Comparison of ENCODE assay signal across 9 mouse cellular contexts in the genomic region with DNA sequence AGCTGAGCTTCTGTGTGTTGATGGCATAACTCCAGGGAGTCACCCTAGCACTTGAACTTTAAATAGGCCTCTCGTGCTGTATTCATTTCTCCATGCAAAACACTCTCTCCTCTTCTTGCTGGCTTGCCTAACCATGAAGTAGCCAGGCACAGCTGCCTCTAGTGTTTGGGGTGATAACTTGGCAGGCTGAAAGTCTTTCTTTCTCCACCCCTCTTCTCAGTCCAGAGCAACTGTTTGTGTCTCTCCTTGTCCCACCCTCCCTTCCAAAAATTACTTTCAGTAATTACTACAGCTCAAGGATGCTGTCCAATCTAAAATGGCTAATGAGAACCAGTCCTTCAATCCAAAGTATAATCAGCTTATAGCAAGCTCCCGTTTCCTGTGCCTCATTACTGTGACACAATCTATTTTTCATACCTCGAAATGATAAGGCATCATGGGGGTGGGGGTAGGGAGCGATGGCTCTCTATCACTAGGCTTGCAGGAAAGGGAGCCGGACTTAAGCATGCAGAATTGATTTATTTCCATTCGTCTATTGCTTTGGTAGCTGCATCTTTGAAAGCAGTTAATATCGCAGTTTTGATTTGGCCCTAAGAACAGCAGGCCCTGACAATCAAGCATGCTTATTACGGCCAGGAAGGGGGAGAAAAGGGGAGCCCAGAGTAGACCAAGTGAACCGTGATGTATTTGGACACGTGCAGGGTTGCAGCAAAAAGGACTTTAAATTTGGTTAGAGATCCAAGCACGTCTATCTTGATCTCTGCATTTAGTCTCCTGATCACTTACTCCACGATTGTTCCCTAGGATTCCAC.
DNase-seq lines count a peak whose midpoint lies in the region; ATAC-seq and TF ChIP-seq lines count a peak whose summit lies in the region.
"Had no signal": no experiment of that assay in that cellular context is flagged by ENCODE, and none has a peak within 500 bp of the region (broad histone marks: within the 10 kb centered on the region; RNA-seq: fewer than 3 reads in every experiment).

No protein-coding gene starts in this region.

- no peaks in the 10 kb centered on the region for H3K27me3 ChIP-seq in embryonic facial prominence, embryonic 14.5 days (replicated peaks; ENCODE audit: control insufficient read depth, insufficient read depth, low read length)
- no peaks in the 10 kb centered on the region for H3K27me3 ChIP-seq in heart, embryonic 14.5 days (ENCODE audit: control insufficient read depth, insufficient read depth, low read length)
- H3K27me3 ChIP-seq in midbrain, embryonic 13.5 days: peaks cover 2% of the 10 kb centered on the region; the same call in 1 of the 2 replicates

- TF ChIP-seq CTCF in layer of hippocampus, adult 2 months (conservative IDR thresholded peaks at IDR 0.05): peak; percentile 17

- no peak overlapping the region for H3K4me3 ChIP-seq in layer of hippocampus, adult 2 months
- H3K4me3 ChIP-seq in embryonic facial prominence, embryonic 14.5 days (ENCODE audit: low read depth, low read length): no peak overlapping the region
- no peak overlapping the region for H3K4me3 ChIP-seq in heart, embryonic 14.5 days (ENCODE audit: control insufficient read depth in 1 of 2, insufficient read depth in 1 of 2, low read depth in 1 of 2, low read length in 2 of 2)
- H3K4me3 ChIP-seq in midbrain, embryonic 13.5 days (replicated peaks): no peak overlapping the region

- 34% methylated on average over 12 of the region's 12 CpGs for WGBS in embryonic facial prominence, embryonic 14.5 days
- WGBS in heart, embryonic 14.5 days: 49% methylated on average over 12 of the region's 12 CpGs
- 14% methylated on average over 12 of the region's 12 CpGs for WGBS in midbrain, embryonic 13.5 days

- H3K27ac ChIP-seq in layer of hippocampus, adult 2 months: peak overlapping the region; percentile 77
- H3K27ac ChIP-seq in embryonic facial prominence, embryonic 14.5 days (replicated peaks; ENCODE audit: low read depth, low read length): no peak overlapping the region
- peak overlapping the region; percentile 4 to 25; a peak in 2 of 4 replicates for H3K27ac ChIP-seq in heart, embryonic 14.5 days (replicated peaks in 1 of 2; ENCODE audit: control insufficient read depth in 1 of 2, insufficient read depth in 1 of 2, low read depth in 2 of 2, low read length in 2 of 2)
- peak overlapping the region; percentile 75 for H3K27ac ChIP-seq in midbrain, embryonic 13.5 days

- no peak overlapping the region for H3K9ac ChIP-seq in embryonic facial prominence, embryonic 14.5 days (ENCODE audit: low read depth, low read length)
- no peak overlapping the region for H3K9ac ChIP-seq in heart, embryonic 14.5 days (ENCODE audit: low read length)
- H3K9ac ChIP-seq in midbrain, embryonic 13.5 days (replicated peaks): no peak overlapping the region
- H3K9ac ChIP-seq: liver, postnatal 0 days had no signal

- H3K9me3 ChIP-seq in embryonic facial prominence, embryonic 14.5 days (ENCODE audit: control insufficient read depth, low read length): no peaks in the 10 kb centered on the region
- H3K9me3 ChIP-seq in heart, embryonic 14.5 days (ENCODE audit: control insufficient read depth, low read length): no peaks in the 10 kb centered on the region
- H3K9me3 ChIP-seq in midbrain, embryonic 13.5 days: no peaks in the 10 kb centered on the region

- ATAC-seq in embryonic facial prominence, embryonic 14.5 days (ENCODE audit: low read depth): no peak
- ATAC-seq in heart, embryonic 14.5 days (ENCODE audit: insufficient number of reproducible peaks, insufficient read depth, low FRiP score, low read depth): no peak
- peak; percentile 49 for ATAC-seq in midbrain, embryonic 13.5 days
- no peak for ATAC-seq in CD4-positive, CD25-positive, alpha-beta regulatory T cell, adult 4 months
- ATAC-seq: liver, postnatal 0 days had no signal

- no peaks in the 10 kb centered on the region for H3K36me3 ChIP-seq in embryonic facial prominence, embryonic 14.5 days (ENCODE audit: control insufficient read depth, insufficient read depth, low read length)
- H3K36me3 ChIP-seq in heart, embryonic 14.5 days (ENCODE audit: control insufficient read depth, insufficient read depth, low read length): no peaks in the 10 kb centered on the region
- no peaks in the 10 kb centered on the region for H3K36me3 ChIP-seq in midbrain, embryonic 13.5 days

- H3K4me1 ChIP-seq in embryonic facial prominence, embryonic 14.5 days (ENCODE audit: control insufficient read depth, insufficient read depth, low read length): peaks cover 10% of the 10 kb centered on the region
- peaks cover 9 to 25% of the 10 kb centered on the region in 2 experiments for H3K4me1 ChIP-seq in heart, embryonic 14.5 days (ENCODE audit: control insufficient read depth in 2 of 2, insufficient read depth in 2 of 2, low read length in 2 of 2)
- peaks cover 30% of the 10 kb centered on the region for H3K4me1 ChIP-seq in midbrain, embryonic 13.5 days (replicated peaks)

- no peak overlapping the region for H3K4me2 ChIP-seq in embryonic facial prominence, embryonic 14.5 days (ENCODE audit: low read depth, low read length)
- H3K4me2 ChIP-seq in heart, embryonic 14.5 days (ENCODE audit: low read length): peak overlapping the region; percentile 16; the same call in 1 of the 2 replicates
- H3K4me2 ChIP-seq in midbrain, embryonic 13.5 days (replicated peaks): peak overlapping the region; percentile 35; the same call in 1 of the 2 replicates

- DNase-seq in layer of hippocampus, adult 2 months (ENCODE audit: low spot score in 2 of 2): no peak
- no peak for DNase-seq in layer of hippocampus, adult 9-10 months (ENCODE audit: low spot score)
- peak; percentile 42 for DNase-seq in embryonic facial prominence, embryonic 14.5 days (ENCODE audit: low spot score)
- no peak for DNase-seq in frontal cortex, postnatal 14 days (ENCODE audit: low spot score in 2 of 2)
- no peak for DNase-seq in right cerebral cortex, postnatal 36 days (ENCODE audit: low spot score in 2 of 2)
- DNase-seq: liver, postnatal 0 days had no signal
